Mouse (Mus musculus) common myeloid progenitor, adult 5-6 weeks (primary cell): Measurements from ENCODE around the gene Abhd11. TPM values are rescaled to one million over a fixed set of nuclear protein-coding genes. Genes with fewer than 3 reads are reported as not detected.
"Not testable (repeated sequence)": the region's sequence is repeated elsewhere in the genome, so short reads cannot be mapped to it uniquely, and the experiment has no call there.

Experiments
- ATAC-seq: replicated peaks from 2 replicates; pipeline ENCODE4 v1.8.0; 2016; ENCODE audit warnings: low read depth, mild to moderate bottlenecking, moderate TSS enrichment, inconsistent platforms; ENCODE audit not compliant: poor library complexity, severe bottlenecking
- total RNA-seq: library from RNA; stranded (forward); fragments of 200-1000, 187-1606 nt; gene quantifications from 2 replicates; pipeline ENCODE4 v1.2.3, GENCODE M21; 2017

Abhd11 gene
- total RNA-seq: 37.5 and 40.1 TPM in 2 replicates

GRCm38 (mm10) chr5:135008671-135009589 lies at the start of gene Abhd11:
TSS of gene Abhd11 (plus strand) at chr5:135009152.
- ATAC-seq: peak; percentile 72

- ATAC-seq: peak; percentile 53
Observed at GRCm38 (mm10) chr5:134960430-134960829, 48.5 kb upstream of the Abhd11 start.

- ATAC-seq: no peak
Observed at GRCm38 (mm10) chr5:134961519-134961918, 47.4 kb upstream of the Abhd11 start.

- no peak for ATAC-seq
Observed at GRCm38 (mm10) chr5:134963546-134963945, 45.4 kb upstream of the Abhd11 start.

- ATAC-seq: not testable (repeated sequence)
Observed at GRCm38 (mm10) chr5:134964655-134965054, 44.3 kb upstream of the Abhd11 start.

- ATAC-seq: peak; percentile 70
Observed at GRCm38 (mm10) chr5:134965473-134965851, 43.5 kb upstream of the Abhd11 start.

- peak; percentile 82 for ATAC-seq
Observed at GRCm38 (mm10) chr5:134965852-134966821, 42.8 kb upstream of the Abhd11 start.

- ATAC-seq: no peak
Observed at GRCm38 (mm10) chr5:134967164-134967944, 41.6 kb upstream of the Abhd11 start.

GRCm38 (mm10) chr5:134970671-134971070 lies 38.3 kb upstream of the Abhd11 start:
- ATAC-seq: no peak

GRCm38 (mm10) chr5:134973081-134973480 lies 35.9 kb upstream of the Abhd11 start:
- no peak for ATAC-seq

GRCm38 (mm10) chr5:134973526-134973925 lies 35.4 kb upstream of the Abhd11 start:
- no peak for ATAC-seq

- ATAC-seq: peak; percentile 75
Observed at GRCm38 (mm10) chr5:134974294-134974693, 34.7 kb upstream of the Abhd11 start.

GRCm38 (mm10) chr5:134974921-134975320 lies 34.0 kb upstream of the Abhd11 start:
- no peak for ATAC-seq

- ATAC-seq: peak; percentile 46
Observed at GRCm38 (mm10) chr5:134976164-134976563, 32.8 kb upstream of the Abhd11 start.

- ATAC-seq: no peak
Observed at GRCm38 (mm10) chr5:134976577-134977250, 32.2 kb upstream of the Abhd11 start.

- ATAC-seq: no peak
Observed at GRCm38 (mm10) chr5:134977837-134978236, 31.1 kb upstream of the Abhd11 start.

- no peak for ATAC-seq
Observed at GRCm38 (mm10) chr5:134981149-134981548, 27.8 kb upstream of the Abhd11 start.

GRCm38 (mm10) chr5:134983111-134983510 lies 25.8 kb upstream of the Abhd11 start:
- ATAC-seq: no peak

GRCm38 (mm10) chr5:134983771-134984170 lies 25.2 kb upstream of the Abhd11 start:
- ATAC-seq: no peak
